Mouse (Mus musculus) C2C12 (cell line): ENCODE measurements around the gene Glcci1. TPM values are rescaled to one million over a fixed set of nuclear protein-coding genes. Genes with fewer than 3 reads are reported as not detected.

ENCODE experiments used
- H3K27me3 ChIP-seq: one replicate; pipeline ENCODE4 v1.6.1; 2011; ENCODE audit not compliant: control insufficient read depth, insufficient read depth, insufficient read length
- H3K36me3 ChIP-seq: one replicate; pipeline ENCODE4 v1.6.1; 2011; ENCODE audit not compliant: control insufficient read depth, insufficient read depth
- H3K4me3 ChIP-seq: one replicate; pipeline ENCODE4 v1.5.1; 2011; ENCODE audit warnings: mild to moderate bottlenecking, control low read depth; ENCODE audit not compliant: poor library complexity, insufficient read depth, severe bottlenecking
- H3K79me2 ChIP-seq: one replicate; pipeline ENCODE4 v1.6.1; 2011; ENCODE audit not compliant: control insufficient read depth, insufficient read depth
- H3K79me3 ChIP-seq: one replicate; pipeline ENCODE4 v1.6.1; 2011; ENCODE audit warnings: low read depth, control low read depth
- H3ac ChIP-seq: one replicate; pipeline ENCODE3; 2011; ENCODE audit warnings: low read depth; ENCODE audit not compliant: control insufficient read depth, insufficient read length
- CEBPB ChIP-seq: IDR thresholded peaks from one replicate; pipeline ENCODE4 v1.6.1; 2011; ENCODE audit warnings: low read depth, mild to moderate bottlenecking, control low read depth, moderate library complexity
- CTCF ChIP-seq: IDR thresholded peaks from one replicate; pipeline ENCODE4 v1.5.1; 2011; ENCODE audit not compliant: control insufficient read depth, insufficient read depth, insufficient read length
- FOSL1 ChIP-seq: IDR thresholded peaks from one replicate; pipeline ENCODE4 v1.8.0; 2011; ENCODE audit warnings: mild to moderate bottlenecking, low read length; ENCODE audit not compliant: poor library complexity, insufficient read depth, severe bottlenecking
- MAX ChIP-seq: IDR thresholded peaks from one replicate; pipeline ENCODE4 v1.6.1; 2011; ENCODE audit warnings: mild to moderate bottlenecking, control low read depth
- MYOD1 ChIP-seq: IDR thresholded peaks from one replicate; pipeline ENCODE4 v1.6.1; 2011; ENCODE audit warnings: low read depth; ENCODE audit not compliant: control insufficient read depth, insufficient read length
- MYOG ChIP-seq: IDR thresholded peaks from one replicate; pipeline ENCODE4 v1.6.1; 2011; ENCODE audit not compliant: control insufficient read depth, insufficient read length; ENCODE audit errors: extremely low read depth
- USF1 ChIP-seq: IDR thresholded peaks from one replicate; pipeline ENCODE4 v1.6.1; 2011; ENCODE audit warnings: low read depth, mild to moderate bottlenecking, control low read depth, moderate library complexity
- polyA plus RNA-seq: library from polyadenylated mRNA; unstranded; fragments of >200 nt; fragmentation: generic; extraction: Trizol; gene quantifications from one replicate; pipeline ENCODE4 v1.2.1, GENCODE M21; 2012; ENCODE audit warnings: missing spikeins

The Glcci1 gene
- polyA plus RNA-seq, 1 experiment: 0.54 TPM

- H3K79me3 ChIP-seq: no peaks in the 10 kb centered on the region
- H3K79me2 ChIP-seq: no peaks in the 10 kb centered on the region
- H3K27me3 ChIP-seq: no peaks in the 10 kb centered on the region
- TF ChIP-seq MYOD1: no peak
- no peak for TF ChIP-seq MYOG
- TF ChIP-seq CTCF: no peak
- TF ChIP-seq FOSL1: no peak
- no peak for TF ChIP-seq USF1
- TF ChIP-seq MAX: no peak
- no peak for TF ChIP-seq CEBPB
- H3ac ChIP-seq: no peak overlapping the region
- H3K4me3 ChIP-seq: no peak overlapping the region
- H3K36me3 ChIP-seq: no peaks in the 10 kb centered on the region
These were observed 128.7 kb downstream of the Glcci1 start for GRCm38 (mm10) chr6:8638122-8638521.

DNA sequence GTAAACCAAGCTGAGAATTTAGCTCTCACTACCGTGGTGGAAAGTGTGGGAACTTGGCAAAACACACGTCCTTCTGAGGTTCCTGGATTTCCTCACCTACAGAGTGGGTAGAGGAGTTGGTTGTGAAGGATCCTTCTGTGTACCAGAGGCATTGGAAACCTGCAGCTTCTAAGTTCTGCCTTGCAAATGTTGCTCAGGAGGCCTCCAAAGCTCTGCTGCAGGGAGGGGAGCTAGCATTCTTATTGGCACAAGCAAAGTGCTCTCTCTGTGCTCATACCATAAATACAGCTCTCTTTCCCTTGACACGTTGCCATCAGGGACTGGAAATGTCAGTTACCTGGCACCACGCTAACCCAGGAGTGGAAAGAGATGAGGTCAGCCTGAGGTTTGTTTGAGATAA lies 129.5 kb downstream of the Glcci1 start:
- no peak for TF ChIP-seq FOSL1
- no peak for TF ChIP-seq USF1
- TF ChIP-seq CEBPB: no peak
- no peak for TF ChIP-seq MYOD1
- TF ChIP-seq MYOG: no peak
- TF ChIP-seq MAX: no peak
- TF ChIP-seq CTCF: no peak
- Histone ChIP-seq H3K79me2 (no peaks in the 10 kb centered on the region), H3K4me3 (no peak overlapping the region), H3K27me3 (no peaks in the 10 kb centered on the region), H3K79me3 (no peaks in the 10 kb centered on the region), H3ac (no peak overlapping the region), H3K36me3 (no peaks in the 10 kb centered on the region)

DNA sequence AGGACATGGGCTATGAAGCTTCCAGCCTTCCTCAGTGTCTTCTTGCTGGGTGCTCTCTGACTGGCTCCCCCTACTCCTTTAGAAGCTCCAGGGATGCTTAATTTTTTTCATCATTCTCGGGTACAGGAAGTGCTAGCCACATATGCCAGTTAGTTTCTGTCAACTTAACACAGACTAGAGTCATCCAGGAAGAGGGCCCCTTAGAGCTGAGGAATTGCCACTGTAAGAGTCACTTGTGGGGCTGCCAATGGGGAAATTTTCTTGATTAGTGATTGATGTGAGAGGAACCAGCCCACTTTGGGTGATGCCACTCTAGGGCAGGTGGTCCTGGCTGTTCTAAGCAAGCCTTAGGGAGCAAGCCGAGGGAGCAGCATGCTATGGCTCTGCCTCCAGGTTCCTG lies 130.1 kb downstream of the Glcci1 start:
- Histone ChIP-seq H3K27me3 (no peaks in the 10 kb centered on the region), H3K36me3 (no peaks in the 10 kb centered on the region), H3K79me3 (no peaks in the 10 kb centered on the region), H3K79me2 (no peaks in the 10 kb centered on the region), H3K4me3 (no peak overlapping the region), H3ac (no peak overlapping the region)
- TF ChIP-seq MYOD1: no peak

DNA sequence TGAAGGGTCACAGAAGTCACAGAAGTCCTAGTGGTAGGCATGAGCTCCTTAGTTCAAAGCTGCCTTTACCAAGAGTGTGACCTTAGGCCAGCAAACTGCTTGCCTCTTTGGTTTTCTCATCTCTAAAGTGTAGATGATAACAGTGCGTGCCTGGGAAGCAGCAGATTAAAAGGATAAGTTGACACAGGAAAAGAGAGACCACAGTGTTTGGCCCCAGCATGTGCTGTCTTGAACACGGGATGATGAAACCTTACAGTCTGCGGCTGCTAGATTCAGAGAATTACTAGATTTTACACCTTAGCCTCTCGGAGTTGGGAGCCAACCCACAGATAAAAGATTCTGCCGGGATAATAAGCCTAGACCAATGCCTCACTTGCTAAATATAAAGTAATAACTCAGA lies 131.5 kb downstream of the Glcci1 start:
- no peaks in the 10 kb centered on the region for H3K79me2 ChIP-seq
- H3K27me3 ChIP-seq: no peaks in the 10 kb centered on the region
- H3K36me3 ChIP-seq: no peaks in the 10 kb centered on the region
- H3K79me3 ChIP-seq: no peaks in the 10 kb centered on the region
- TF ChIP-seq USF1 (no peak), CEBPB (no peak), CTCF (no peak), MYOD1 (no peak), MYOG (no peak)
- H3ac ChIP-seq: no peak overlapping the region
- H3K4me3 ChIP-seq: no peak overlapping the region

DNA sequence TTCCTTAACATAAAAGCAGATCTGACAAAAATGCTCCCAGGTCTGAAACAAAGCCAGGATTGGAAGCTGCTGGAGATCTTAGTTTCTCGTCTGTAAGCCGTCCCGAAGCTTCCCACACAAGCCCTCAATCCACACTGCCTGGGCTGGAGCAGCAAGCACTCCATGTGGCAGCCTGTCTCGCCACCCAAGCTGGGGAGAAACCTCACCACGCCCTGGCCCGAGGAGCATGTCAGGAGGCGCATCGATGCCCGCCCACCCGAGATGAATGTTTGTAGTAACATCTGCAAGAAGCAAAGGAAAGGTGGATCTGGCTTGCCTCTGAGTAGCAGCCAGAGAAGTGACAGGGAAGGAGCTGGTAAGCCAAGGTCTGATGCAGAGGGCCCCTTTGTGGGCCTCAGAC lies 135.3 kb downstream of the Glcci1 start:
- no peaks in the 10 kb centered on the region for H3K36me3 ChIP-seq
- no peak for TF ChIP-seq FOSL1
- no peak for TF ChIP-seq USF1
- TF ChIP-seq CTCF: no peak
- TF ChIP-seq CEBPB: no peak
- no peak for TF ChIP-seq MYOD1
- no peak for TF ChIP-seq MYOG
- TF ChIP-seq MAX: no peak
- no peaks in the 10 kb centered on the region for H3K79me2 ChIP-seq
- H3K79me3 ChIP-seq: no peaks in the 10 kb centered on the region
- no peak overlapping the region for H3ac ChIP-seq
- H3K4me3 ChIP-seq: no peak overlapping the region
- no peaks in the 10 kb centered on the region for H3K27me3 ChIP-seq

- no peak for TF ChIP-seq MYOD1
- TF ChIP-seq MYOG: no peak
- no peak for TF ChIP-seq USF1
- TF ChIP-seq CTCF: no peak
- TF ChIP-seq FOSL1: no peak
- no peak for TF ChIP-seq CEBPB
- no peak for TF ChIP-seq MAX
- Histone ChIP-seq H3K79me3 (no peaks in the 10 kb centered on the region), H3K27me3 (no peaks in the 10 kb centered on the region), H3K79me2 (no peaks in the 10 kb centered on the region), H3K4me3 (no peak overlapping the region), H3K36me3 (no peaks in the 10 kb centered on the region), H3ac (no peak overlapping the region)
These were observed 136.3 kb downstream of the Glcci1 start for GRCm38 (mm10) chr6:8645708-8646107.
